In the genomic region with DNA sequence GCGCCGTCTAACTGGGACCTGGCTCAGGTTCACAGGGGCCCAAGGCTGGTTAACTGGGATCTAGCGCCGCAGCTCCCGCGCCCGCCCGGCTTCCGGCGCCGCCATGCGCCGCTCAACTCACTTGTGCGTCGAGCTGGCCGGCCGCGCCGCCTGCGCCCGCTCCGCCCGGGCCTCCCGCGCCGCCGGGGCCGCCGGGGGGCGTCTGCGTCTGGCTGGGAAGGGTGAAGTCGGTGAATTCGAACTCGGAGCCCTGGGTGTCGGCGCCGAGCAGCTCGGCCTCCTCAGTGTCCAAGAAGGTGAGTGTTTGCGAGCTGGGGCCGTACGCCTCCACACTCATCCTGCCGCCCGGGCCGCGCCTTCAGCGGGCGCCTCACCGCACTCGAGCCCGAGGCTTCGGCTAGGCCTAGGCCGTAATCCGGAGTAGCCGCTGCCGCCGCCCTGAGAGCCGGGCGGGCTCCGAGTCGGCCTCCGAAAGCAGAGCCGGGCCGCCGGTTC, we compare ENCODE assay signal across 8 mouse cellular contexts. TPM values are rescaled to one million over a fixed set of nuclear protein-coding genes. Genes with fewer than 3 reads are reported as not detected.
A peak's percentile ranks its signal among the peaks of the same experiment; 100 is the strongest.
DNase-seq lines count a peak whose midpoint lies in the region; ATAC-seq and TF ChIP-seq lines count a peak whose summit lies in the region.

No protein-coding gene starts in this region.

- peak overlapping the region; percentile 96 for H3K9ac ChIP-seq in lung, postnatal 0 days (replicated peaks; ENCODE audit: low read depth)
- peak overlapping the region; percentile 93 for H3K9ac ChIP-seq in limb, embryonic 14.5 days (ENCODE audit: low read depth, low read length, severe bottlenecking)

- no peak for TF ChIP-seq POLR2A in bone marrow macrophage, adult 2 months (IDR thresholded peaks at IDR 0.05; ENCODE audit: borderline replicate concordance, low read depth, low read length)
- TF ChIP-seq POLR2A in limb, embryonic 14.5 days (IDR thresholded peaks at IDR 0.05; ENCODE audit: borderline replicate concordance, extremely low read depth, insufficient read depth, insufficient read length) = no peak
- no peak for TF ChIP-seq POLR2A in small intestine, adult 2 months (IDR thresholded peaks at IDR 0.05; ENCODE audit: low read depth, low read length)

- H3K4me3 ChIP-seq in lung, postnatal 0 days (ENCODE audit: low read depth, low read length) = peak overlapping the region; percentile 96
- H3K4me3 ChIP-seq in bone marrow macrophage, adult 2 months (ENCODE audit: insufficient read depth, low read length) = peak overlapping the region; percentile 81
- H3K4me3 ChIP-seq in hindbrain, embryonic 10.5 days = peak overlapping the region; percentile 73
- peak overlapping the region; percentile 99 for H3K4me3 ChIP-seq in limb, embryonic 14.5 days (replicated peaks; ENCODE audit: low read length)
- H3K4me3 ChIP-seq in small intestine, adult 2 months (ENCODE audit: low read depth, low read length) = peak overlapping the region; percentile 89

- H3K9me3 ChIP-seq in lung, postnatal 0 days (ENCODE audit: low read length) = no peaks in the 10 kb centered on the region
- H3K9me3 ChIP-seq in hindbrain, embryonic 10.5 days = no peaks in the 10 kb centered on the region
- no peaks in the 10 kb centered on the region for H3K9me3 ChIP-seq in limb, embryonic 14.5 days (ENCODE audit: control insufficient read depth, low read length)

- H3K27ac ChIP-seq in lung, postnatal 0 days (ENCODE audit: low read length) = peak overlapping the region; percentile 93
- peak overlapping the region; percentile 41 for H3K27ac ChIP-seq in bone marrow macrophage, adult 2 months (ENCODE audit: insufficient read depth, low read depth, low read length)
- peak overlapping the region; percentile 96 for H3K27ac ChIP-seq in hindbrain, embryonic 10.5 days
- peak overlapping the region; percentile 83 for H3K27ac ChIP-seq in limb, embryonic 14.5 days (replicated peaks; ENCODE audit: low read depth, low read length)
- peak overlapping the region; percentile 26; the same call in 1 of the 2 replicates for H3K27ac ChIP-seq in small intestine, adult 2 months (ENCODE audit: insufficient read depth, low read depth, low read length)

- under 1% methylated on average over 57 of the region's 64 CpGs for WGBS in lung, postnatal 0 days
- under 1% methylated on average over 64 of the region's 64 CpGs for WGBS in hindbrain, embryonic 10.5 days
- WGBS in limb, embryonic 14.5 days = 0% methylated on average over 38 of the region's 64 CpGs
- WGBS in small intestine, adult 2 months = under 1% methylated on average over 64 of the region's 64 CpGs

- no peak for TF ChIP-seq EP300 in lung, postnatal 0 days (IDR thresholded peaks at IDR 0.05)

- peaks cover 22% of the 10 kb centered on the region; the same call in 1 of the 2 replicates for H3K4me1 ChIP-seq in lung, postnatal 0 days (ENCODE audit: insufficient read depth, low read depth, low read length)
- H3K4me1 ChIP-seq in bone marrow macrophage, adult 2 months (ENCODE audit: control insufficient read depth, insufficient read depth, low read length) = peaks cover 48% of the 10 kb centered on the region
- H3K4me1 ChIP-seq in hindbrain, embryonic 10.5 days (replicated peaks) = peaks cover 62% of the 10 kb centered on the region
- H3K4me1 ChIP-seq in limb, embryonic 14.5 days (ENCODE audit: control insufficient read depth, insufficient read depth, low read length) = peaks cover 28% of the 10 kb centered on the region
- peaks cover 46% of the 10 kb centered on the region for H3K4me1 ChIP-seq in small intestine, adult 2 months (ENCODE audit: control insufficient read depth, insufficient read depth, insufficient read length, low read length)

- no peak for DNase-seq in lung, postnatal 0 days (ENCODE audit: low spot score)
- no peak for DNase-seq in lung, postnatal 4 days
- DNase-seq in hindbrain, embryonic 10.5 days (ENCODE audit: low spot score) = no peak
- no peak for DNase-seq in limb, embryonic 14.5 days (ENCODE audit: low spot score)
- no peak for DNase-seq in left cerebral cortex, adult 8-10 months (ENCODE audit: low spot score in 2 of 2)
- no peak for DNase-seq in embryo, embryonic 10 days (ENCODE audit: low spot score)

- H3K4me2 ChIP-seq in lung, postnatal 0 days (replicated peaks; ENCODE audit: low read depth, low read length) = peak overlapping the region; percentile 84
- peak overlapping the region; percentile 95 for H3K4me2 ChIP-seq in limb, embryonic 14.5 days (replicated peaks; ENCODE audit: low read depth, low read length, severe bottlenecking)

- H3K27me3 ChIP-seq in lung, postnatal 0 days (replicated peaks; ENCODE audit: insufficient read depth, low read length) = no peaks in the 10 kb centered on the region
- no peaks in the 10 kb centered on the region for H3K27me3 ChIP-seq in hindbrain, embryonic 10.5 days (ENCODE audit: insufficient read depth, poor library complexity, severe bottlenecking)
- H3K27me3 ChIP-seq in limb, embryonic 14.5 days (ENCODE audit: control insufficient read depth, insufficient read depth, low read length) = no peaks in the 10 kb centered on the region
- H3K27me3 ChIP-seq in small intestine, adult 2 months (ENCODE audit: control insufficient read depth, insufficient read depth, low read length) = no peaks in the 10 kb centered on the region

- no peak for TF ChIP-seq CTCF in lung, postnatal 0 days (IDR thresholded peaks at IDR 0.05)
- TF ChIP-seq CTCF in bone marrow macrophage, adult 2 months (IDR thresholded peaks at IDR 0.05; ENCODE audit: low read depth, low read length) = no peak
- TF ChIP-seq CTCF in small intestine, adult 2 months (IDR thresholded peaks at IDR 0.05; ENCODE audit: extremely low read depth, insufficient read length, insufficient replicate concordance, low read depth, low read length) = no peak

- H3K36me3 ChIP-seq in lung, postnatal 0 days (ENCODE audit: insufficient read depth, low read length) = no peaks in the 10 kb centered on the region
- peaks cover 37% of the 10 kb centered on the region for H3K36me3 ChIP-seq in hindbrain, embryonic 10.5 days
- H3K36me3 ChIP-seq in limb, embryonic 14.5 days (ENCODE audit: control insufficient read depth, insufficient read depth, low read length) = peaks cover 26% of the 10 kb centered on the region
- H3K36me3 ChIP-seq in small intestine, adult 2 months (ENCODE audit: control insufficient read depth, insufficient read depth, low read length) = peaks cover 6% of the 10 kb centered on the region; the same call in 1 of the 2 replicates

- peak; percentile 65 for ATAC-seq in lung, postnatal 0 days
- peak; percentile 56 for ATAC-seq in limb, embryonic 14.5 days (ENCODE audit: low FRiP score, low read depth)

RNA-seq across cellular contexts. Expression of gene Upf1, which starts 0.4 kb away (rescaled TPM):
- polyA plus RNA-seq in lung, postnatal 0 days (2015; fragmentation: Nextera tagmentation; extraction: Ambion mirVana) = 10.4 and 11.1 TPM in 2 replicates
- polyA plus RNA-seq in bone marrow macrophage, adult 2 months (2012; ENCODE audit: insufficient read depth, insufficient read length, missing spikeins) = 30.6 and 31.6 TPM in 2 replicates
- polyA plus RNA-seq in hindbrain, embryonic 10.5 days (2016; fragmentation: Nextera tagmentation; extraction: Ambion mirVana) = 19.0 and 25.0 TPM in 2 replicates
- polyA plus RNA-seq in limb, embryonic 14.5 days (2012; rRNA removed) = 39.0 and 47.6 TPM in 2 replicates
- 22.3 and 25.5 TPM in 2 replicates for polyA plus RNA-seq in limb, embryonic 14.5 days (2014; fragmentation: Nextera tagmentation; extraction: Ambion mirVana)
- 29.1 and 43.8 TPM in 2 replicates for polyA plus RNA-seq in small intestine, adult 2 months (2012; rRNA removed)
- 10 to 100 TPM; 55.1 to 60.8 (median 59.2) TPM for total RNA-seq in left cerebral cortex, adult 8-10 months (2022)

RNA-seq across cellular contexts. Expression of gene Comp, which starts 20.7 kb away (rescaled TPM):
- polyA plus RNA-seq in lung, postnatal 0 days (2015; fragmentation: Nextera tagmentation; extraction: Ambion mirVana) = 0.13 and 0.29 TPM in 2 replicates
- polyA plus RNA-seq in bone marrow macrophage, adult 2 months (2012; ENCODE audit: insufficient read depth, insufficient read length, missing spikeins) = 1.1 and 1.2 TPM in 2 replicates
- 0.27 and 0.38 TPM in 2 replicates for polyA plus RNA-seq in hindbrain, embryonic 10.5 days (2016; fragmentation: Nextera tagmentation; extraction: Ambion mirVana)
- polyA plus RNA-seq in limb, embryonic 14.5 days (2012; rRNA removed) = 136 and 173 TPM in 2 replicates
- 36.7 and 46.3 TPM in 2 replicates for polyA plus RNA-seq in limb, embryonic 14.5 days (2014; fragmentation: Nextera tagmentation; extraction: Ambion mirVana)
- 0.13 and 1.2 TPM in 2 replicates for polyA plus RNA-seq in small intestine, adult 2 months (2012; rRNA removed)
- total RNA-seq in left cerebral cortex, adult 8-10 months (2022) = 1 to 10 TPM in 1 of 4 experiments, under 1 TPM in 3; 0.20 to 1.0 (median 0.64) TPM

RNA-seq across cellular contexts. Expression of gene Gdf1, which starts 23.1 kb away (rescaled TPM):
- 0.33 and 0.81 TPM in 2 replicates for polyA plus RNA-seq in lung, postnatal 0 days (2015; fragmentation: Nextera tagmentation; extraction: Ambion mirVana)
- polyA plus RNA-seq in bone marrow macrophage, adult 2 months (2012; ENCODE audit: insufficient read depth, insufficient read length, missing spikeins) = not detected in 2 replicates
- polyA plus RNA-seq in hindbrain, embryonic 10.5 days (2016; fragmentation: Nextera tagmentation; extraction: Ambion mirVana) = 2.9 and 4.3 TPM in 2 replicates
- polyA plus RNA-seq in limb, embryonic 14.5 days (2012; rRNA removed) = 5.4 and 5.7 TPM in 2 replicates
- polyA plus RNA-seq in limb, embryonic 14.5 days (2014; fragmentation: Nextera tagmentation; extraction: Ambion mirVana) = 1.2 TPM in 2 replicates
- polyA plus RNA-seq in small intestine, adult 2 months (2012; rRNA removed) = 1.1 and 1.6 TPM in 2 replicates
- 10 to 100 TPM in 2 of 4 experiments, 1 to 10 TPM in 2; 4.2 to 13.4 (median 7.4) TPM for total RNA-seq in left cerebral cortex, adult 8-10 months (2022)

RNA-seq across cellular contexts. Expression of gene Cers1, which starts 37.1 kb away (rescaled TPM):
- polyA plus RNA-seq in lung, postnatal 0 days (2015; fragmentation: Nextera tagmentation; extraction: Ambion mirVana) = 0.63 and 1.6 TPM in 2 replicates
- not detected in 2 replicates for polyA plus RNA-seq in bone marrow macrophage, adult 2 months (2012; ENCODE audit: insufficient read depth, insufficient read length, missing spikeins)
- 3.0 and 7.3 TPM in 2 replicates for polyA plus RNA-seq in hindbrain, embryonic 10.5 days (2016; fragmentation: Nextera tagmentation; extraction: Ambion mirVana)
- 12.4 and 22.0 TPM in 2 replicates for polyA plus RNA-seq in limb, embryonic 14.5 days (2012; rRNA removed)
- 12.0 and 12.9 TPM in 2 replicates for polyA plus RNA-seq in limb, embryonic 14.5 days (2014; fragmentation: Nextera tagmentation; extraction: Ambion mirVana)
- 0.27 and 0.89 TPM in 2 replicates for polyA plus RNA-seq in small intestine, adult 2 months (2012; rRNA removed)
- total RNA-seq in left cerebral cortex, adult 8-10 months (2022) = 10 to 100 TPM; 83.6 to 94.5 (median 88.4) TPM

RNA-seq across cellular contexts. Expression of gene Cope, which starts 50.4 kb away (rescaled TPM):
- 266 and 297 TPM in 2 replicates for polyA plus RNA-seq in lung, postnatal 0 days (2015; fragmentation: Nextera tagmentation; extraction: Ambion mirVana)
- polyA plus RNA-seq in bone marrow macrophage, adult 2 months (2012; ENCODE audit: insufficient read depth, insufficient read length, missing spikeins) = 119 and 139 TPM in 2 replicates
- polyA plus RNA-seq in hindbrain, embryonic 10.5 days (2016; fragmentation: Nextera tagmentation; extraction: Ambion mirVana) = 324 and 329 TPM in 2 replicates
- polyA plus RNA-seq in limb, embryonic 14.5 days (2012; rRNA removed) = 379 and 443 TPM in 2 replicates
- polyA plus RNA-seq in limb, embryonic 14.5 days (2014; fragmentation: Nextera tagmentation; extraction: Ambion mirVana) = 340 and 371 TPM in 2 replicates
- polyA plus RNA-seq in small intestine, adult 2 months (2012; rRNA removed) = 466 and 753 TPM in 2 replicates
- total RNA-seq in left cerebral cortex, adult 8-10 months (2022) = 100 to 1,000 TPM; 123 to 154 (median 139) TPM

Comparison
In these comparisons a context has a peak if more than half of its experiments do, and no peak if none do; other contexts are left out.
1. H3K27ac ChIP-seq: peak in every context shown above with its lines; median percentile 96 in hindbrain, embryonic 10.5 days; 93 in lung, postnatal 0 days; 83 in limb, embryonic 14.5 days; 41 in bone marrow macrophage, adult 2 months; 26 in small intestine, adult 2 months.
2. RNA of gene Comp, which starts 20.7 kb away (polyA plus RNA-seq): 36.7 to 173 TPM in limb, embryonic 14.5 days; 0.13 to 1.2 TPM in small intestine, adult 2 months, 1.1 to 1.2 TPM in bone marrow macrophage, adult 2 months, 0.27 to 0.38 TPM in hindbrain, embryonic 10.5 days and 0.13 to 0.29 TPM in lung, postnatal 0 days; every median in the first group is over 10 times any median in the second.
3. Peak in every context shown above with its lines, with median percentiles within 50 percentile points of each other: H3K4me3 ChIP-seq.